Mouse (Mus musculus) olfactory bulb, adult 2 months (tissue): ENCODE measurements around the gene Rbbp8nl. TPM values are rescaled to one million over a fixed set of nuclear protein-coding genes. Genes with fewer than 3 reads are reported as not detected.

ENCODE experiments used
- H3K27ac ChIP-seq: fragments of 200-500 bp; 2 replicates; pipeline ENCODE4 v1.5.1; 2012; ENCODE audit warnings: low read depth, low read length; ENCODE audit not compliant: insufficient read depth
- H3K4me1 ChIP-seq: fragments of 200-500 bp; 2 replicates; pipeline ENCODE4 v1.6.1; 2012; ENCODE audit warnings: low read length; ENCODE audit not compliant: control insufficient read depth, insufficient read depth
- H3K4me3 ChIP-seq: fragments of 200-500 bp; 2 replicates; pipeline ENCODE4 v1.5.1; 2012; ENCODE audit warnings: mild to moderate bottlenecking, low read depth, low read length, moderate library complexity; ENCODE audit not compliant: insufficient read depth
- CTCF ChIP-seq: fragments of 200-500 bp; IDR thresholded peaks from 2 replicates; pipeline ENCODE4 v1.5.1; 2012; ENCODE audit warnings: low read depth, mild to moderate bottlenecking, low read length, moderate library complexity; ENCODE audit not compliant: insufficient read depth
- POLR2A ChIP-seq: fragments of 200-500 bp; IDR thresholded peaks from 2 replicates; pipeline ENCODE4 v1.6.1; 2012; ENCODE audit warnings: mild to moderate bottlenecking, low read depth, low read length, moderate library complexity; ENCODE audit not compliant: insufficient read depth
- WGBS: fragments of 180-500 bp; shearing (Covaris S2); methylation state at CpG from one replicate; pipeline ENCODE4 v1.1.7; 2018; 5-methylcytosine and 5-hydroxymethylcytosine counted together
- polyA plus RNA-seq: library from polyadenylated mRNA; stranded (reverse); fragments of >200 nt; gene quantifications from 2 replicates; pipeline ENCODE4 v1.2.4, GENCODE M21; 2012; ENCODE audit warnings: low replicate concordance; ENCODE audit not compliant: missing spikeins, insufficient read depth, insufficient read length

Gene Rbbp8nl
- polyA plus RNA-seq, 1 experiment, result not detected

DNA sequence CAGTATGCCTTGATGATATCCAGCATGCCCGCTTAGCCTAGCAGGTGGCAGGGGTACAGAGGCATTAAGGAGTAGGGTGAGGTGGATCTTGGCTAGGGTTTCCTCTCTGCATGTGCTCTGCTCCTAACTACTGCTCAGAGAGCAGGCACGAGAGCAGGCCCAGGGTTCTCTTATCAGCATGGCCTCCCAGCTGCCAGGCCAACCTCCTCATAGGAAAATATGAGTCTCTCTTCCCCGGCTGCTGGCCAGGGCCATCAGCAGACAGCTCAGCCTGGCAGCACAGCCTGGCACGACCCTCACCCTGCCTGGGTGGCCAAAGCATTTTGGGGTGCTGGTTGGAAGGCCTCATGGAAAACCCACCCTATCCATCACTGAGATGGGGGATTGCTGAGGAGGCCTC, 21.5 kb upstream of the Rbbp8nl start:
- Histone ChIP-seq H3K4me3 (no peak overlapping the region), H3K27ac (no peak overlapping the region), H3K4me1 (0 out of 2 replicates have a peak, but pooled peaks cover 3% of the 10 kb centered on the region)
- TF ChIP-seq CTCF (no peak), POLR2A (no peak)
- WGBS, result 81% methylated on average over 4 of the region's 4 CpGs

DNA sequence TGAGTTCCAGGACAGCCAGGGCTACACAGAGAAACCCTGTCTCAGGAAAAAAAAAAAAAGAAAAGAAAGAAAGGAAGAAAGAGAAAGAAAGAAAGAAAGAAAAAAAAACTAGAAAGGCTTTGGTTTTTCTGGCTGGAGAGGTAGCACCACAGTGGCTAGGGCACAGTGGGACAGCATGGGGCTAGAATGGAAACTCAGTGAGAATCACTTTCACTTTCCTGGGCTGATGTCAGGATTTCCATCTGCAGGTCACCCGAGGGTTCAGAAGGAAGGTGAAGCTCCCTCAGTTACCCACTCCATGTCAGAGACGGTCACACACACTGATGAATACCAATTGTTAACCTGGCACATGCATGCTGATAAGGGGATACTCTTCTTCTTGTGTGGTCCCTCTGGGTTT, 18.0 kb upstream of the Rbbp8nl start:
- 70% methylated on average over 2 of the region's 2 CpGs for WGBS
- no peak overlapping the region for H3K27ac ChIP-seq
- H3K4me1 ChIP-seq, result 0 out of 2 replicates have a peak, but pooled peaks cover 3% of the 10 kb centered on the region
- TF ChIP-seq CTCF, result no peak
- TF ChIP-seq POLR2A, result no peak
- H3K4me3 ChIP-seq, result no peak overlapping the region

DNA sequence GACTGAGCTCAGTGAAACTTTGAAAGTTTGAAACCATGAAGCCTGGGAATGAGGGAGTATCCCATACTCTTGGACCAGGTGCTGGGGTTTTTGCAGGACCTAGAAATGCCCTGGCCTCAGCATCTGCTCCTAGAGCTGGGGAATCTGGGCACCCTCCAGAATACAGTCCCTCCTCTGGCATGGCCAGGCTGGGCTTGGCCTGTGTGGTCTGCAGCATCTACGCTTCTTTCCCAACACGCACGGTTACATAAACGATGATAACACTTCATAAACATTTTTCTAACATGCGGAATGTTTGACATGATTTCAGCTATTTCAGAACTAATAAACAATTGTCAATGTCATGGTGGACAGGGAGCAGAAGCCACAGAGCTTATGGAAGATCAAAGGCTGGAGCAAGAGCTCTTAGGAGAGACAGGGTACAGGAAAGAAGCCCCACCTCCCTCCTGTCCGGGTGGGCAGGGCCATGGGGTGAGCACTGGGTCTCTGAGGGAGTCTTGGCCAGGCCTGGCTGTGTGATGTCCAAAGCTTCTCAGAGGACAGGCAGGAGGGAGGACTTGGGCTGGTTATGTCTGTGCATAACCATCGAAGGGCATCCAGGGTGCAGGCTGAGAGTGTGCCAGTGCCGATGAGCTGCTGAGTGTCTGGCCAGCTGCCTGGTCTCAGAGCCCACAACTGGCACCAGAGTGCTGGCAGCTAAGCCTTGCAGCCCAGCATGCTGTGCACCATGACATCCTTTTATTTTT, 16.9 kb upstream of the Rbbp8nl start:
- H3K4me1 ChIP-seq, result 0 out of 2 replicates have a peak, but pooled peaks cover 3% of the 10 kb centered on the region
- H3K4me3 ChIP-seq, result no peak overlapping the region
- 67% methylated on average over 8 of the region's 8 CpGs for WGBS
- no peak for TF ChIP-seq CTCF
- no peak for TF ChIP-seq POLR2A
- no peak overlapping the region for H3K27ac ChIP-seq

DNA sequence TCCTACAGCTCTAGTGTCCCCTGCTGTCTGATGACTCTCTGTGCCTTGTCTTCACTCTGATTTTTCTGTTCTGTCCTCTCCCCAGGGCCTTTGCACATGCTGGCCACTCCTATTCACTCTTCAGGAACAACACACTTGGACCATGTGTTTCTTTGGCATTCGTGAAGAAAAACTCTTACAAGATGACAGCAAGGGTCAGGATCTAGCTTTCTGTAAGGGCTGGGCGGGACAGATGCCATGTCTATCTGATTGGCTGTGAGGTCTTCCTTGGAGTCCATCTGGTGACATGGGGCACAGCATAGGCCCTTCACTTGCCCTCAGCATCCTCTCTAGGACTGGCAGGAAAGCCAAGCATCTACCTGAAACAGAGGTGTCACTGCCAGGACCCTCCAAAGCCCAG, 16.3 kb upstream of the Rbbp8nl start:
- no peak overlapping the region for H3K27ac ChIP-seq
- WGBS, result 74% methylated on average over 2 of the region's 2 CpGs

DNA sequence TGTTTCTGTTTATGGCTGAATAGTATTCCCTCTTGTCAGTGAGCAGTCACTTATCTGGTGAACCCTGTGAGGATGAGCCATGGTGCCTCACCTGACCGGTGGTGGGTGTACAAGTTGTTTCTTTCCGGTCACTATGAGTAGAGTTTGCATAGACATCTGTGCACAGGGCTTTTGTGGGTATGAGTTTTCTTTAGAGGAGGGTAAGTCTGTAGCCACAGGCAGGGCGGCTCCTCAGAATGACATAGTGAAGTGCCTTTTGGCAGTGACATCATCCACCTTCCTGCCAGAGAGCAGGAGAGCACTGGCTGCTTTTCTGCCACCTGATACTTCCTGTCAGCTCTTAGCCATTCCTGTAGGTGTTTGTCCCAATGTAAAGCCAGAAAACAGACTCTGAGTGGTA, 15.8 kb upstream of the Rbbp8nl start:
- no peak for TF ChIP-seq POLR2A
- TF ChIP-seq CTCF, result no peak
- Histone ChIP-seq H3K4me1 (0 out of 2 replicates have a peak, but pooled peaks cover 3% of the 10 kb centered on the region), H3K27ac (no peak overlapping the region), H3K4me3 (no peak overlapping the region)
- whole genome bisulfite sequencing, result 86% methylated on average over 3 of the region's 3 CpGs

More for the DNA sequence above, 16.3 kb upstream of the Rbbp8nl start:
- H3K4me1 ChIP-seq, result 0 out of 2 replicates have a peak, but pooled peaks cover 3% of the 10 kb centered on the region
- no peak overlapping the region for H3K4me3 ChIP-seq
- no peak for TF ChIP-seq POLR2A
- no peak for TF ChIP-seq CTCF

DNA sequence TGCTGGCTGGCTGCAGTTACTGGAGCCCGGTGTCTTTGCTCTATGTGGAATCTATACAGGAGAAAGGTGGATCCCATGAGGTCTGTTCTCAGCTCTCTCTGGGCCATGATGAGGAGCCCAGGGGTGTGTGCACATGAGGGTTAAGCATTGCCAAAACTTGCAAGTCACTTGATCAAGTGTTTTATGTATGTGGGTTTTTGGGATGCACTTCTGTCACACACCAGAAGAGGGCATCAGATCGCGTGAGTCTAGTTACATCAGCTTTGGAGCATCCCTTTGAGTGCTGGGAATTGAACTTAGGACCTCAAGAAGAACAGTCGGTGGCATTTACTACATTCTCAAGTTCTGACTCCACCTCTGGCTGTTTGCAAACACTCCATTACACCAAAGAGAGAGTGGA, 14.9 kb upstream of the Rbbp8nl start:
- 52% methylated on average over 4 of the region's 4 CpGs for WGBS
- Histone ChIP-seq H3K27ac (no peak overlapping the region), H3K4me1 (0 out of 2 replicates have a peak, but pooled peaks cover 3% of the 10 kb centered on the region), H3K4me3 (no peak overlapping the region)
- TF ChIP-seq CTCF, result no peak
- TF ChIP-seq POLR2A, result no peak

DNA sequence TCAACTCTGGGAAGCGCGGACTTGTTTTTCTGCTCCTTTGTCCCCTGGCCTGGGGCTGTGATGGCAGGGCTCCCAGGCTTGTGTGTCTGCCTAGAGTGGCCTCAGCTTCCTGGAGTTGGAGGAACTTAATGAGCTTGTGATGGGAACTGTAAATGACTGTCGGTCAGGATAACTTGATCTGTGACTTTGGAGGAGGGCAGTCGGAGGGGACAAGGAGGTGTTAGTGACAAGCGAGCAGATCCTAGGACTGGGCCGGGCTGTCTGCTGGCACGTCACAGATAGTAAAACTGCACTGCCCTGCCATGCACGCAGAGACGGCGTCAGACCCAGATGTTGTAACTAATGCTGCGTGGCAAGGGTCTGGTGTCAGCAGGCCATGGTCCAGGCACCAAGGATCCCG, 13.8 kb upstream of the Rbbp8nl start:
- WGBS, result 91% methylated on average over 12 of the region's 12 CpGs
- no peak overlapping the region for H3K4me3 ChIP-seq
- 0 out of 2 replicates have a peak, but pooled peaks cover 3% of the 10 kb centered on the region for H3K4me1 ChIP-seq
- no peak for TF ChIP-seq POLR2A
- no peak for TF ChIP-seq CTCF
- H3K27ac ChIP-seq, result no peak overlapping the region

DNA sequence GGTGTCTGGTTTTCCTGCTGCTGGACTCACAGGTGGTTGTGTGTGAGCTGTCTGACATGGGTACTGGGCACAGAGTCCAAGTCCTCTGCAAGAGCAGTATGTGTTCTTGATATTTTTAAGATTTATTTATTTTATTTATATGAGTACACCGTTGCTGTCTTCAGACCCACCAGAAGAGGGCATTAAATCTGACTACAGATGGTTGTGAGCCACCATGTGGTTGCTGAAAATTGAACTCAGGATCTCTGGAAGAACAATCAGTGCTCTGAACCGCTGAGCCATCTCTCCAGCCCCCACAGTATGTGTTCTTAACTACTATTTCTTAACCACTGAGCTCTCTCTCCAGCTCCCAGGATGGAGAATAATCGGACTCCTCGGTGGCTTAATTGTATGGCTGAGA, 12.5 kb upstream of the Rbbp8nl start:
- Histone ChIP-seq H3K27ac (no peak overlapping the region), H3K4me1 (0 out of 2 replicates have a peak, but pooled peaks cover 3% of the 10 kb centered on the region), H3K4me3 (no peak overlapping the region)
- 68% methylated on average over 4 of the region's 4 CpGs for WGBS
- TF ChIP-seq POLR2A, result no peak
- TF ChIP-seq CTCF, result no peak

DNA sequence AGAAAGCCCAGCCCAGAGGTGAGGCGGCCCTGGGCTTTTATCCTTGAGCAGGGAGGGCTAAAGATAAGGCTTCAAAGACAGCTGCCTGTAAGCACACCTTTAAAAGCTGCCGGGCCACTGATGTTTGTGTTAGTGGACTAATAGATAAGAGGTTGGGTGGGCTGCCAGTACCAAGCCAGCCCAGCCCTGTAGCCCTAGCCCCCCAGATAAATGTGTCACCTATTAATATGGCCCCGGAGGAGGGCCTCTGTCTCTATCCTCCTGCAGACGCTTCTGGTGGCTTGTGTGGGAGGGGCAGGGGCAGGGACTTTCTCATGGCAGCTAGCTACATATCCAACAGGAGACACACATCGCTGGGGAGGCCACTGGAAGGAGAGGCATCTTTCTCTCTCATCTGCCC, 11.1 kb upstream of the Rbbp8nl start:
- no peaks in the 10 kb centered on the region for H3K4me1 ChIP-seq
- H3K27ac ChIP-seq, result no peak overlapping the region
- H3K4me3 ChIP-seq, result no peak overlapping the region
- TF ChIP-seq POLR2A, result no peak
- TF ChIP-seq CTCF, result no peak
- WGBS, result 65% methylated on average over 5 of the region's 5 CpGs

DNA sequence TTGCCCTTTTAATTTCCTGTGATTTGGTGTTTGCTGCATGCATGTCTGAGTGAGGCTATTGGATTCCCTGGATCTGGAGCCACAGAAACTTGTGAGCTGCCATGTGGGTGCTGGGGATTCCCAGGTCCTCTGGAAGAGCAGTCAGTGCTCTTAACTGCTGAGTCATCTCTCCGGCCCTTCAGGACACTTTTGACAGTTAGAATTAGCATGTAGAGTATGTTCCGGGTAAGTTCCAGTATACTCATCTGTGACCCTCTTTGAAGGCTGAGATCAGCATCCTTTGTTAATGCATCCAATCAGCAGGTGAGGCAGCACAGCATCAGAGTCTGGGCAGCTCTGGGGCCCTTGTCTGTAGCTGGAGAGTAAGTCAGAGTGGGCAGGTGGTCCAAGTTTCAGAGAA, 10.6 kb upstream of the Rbbp8nl start:
- no peak overlapping the region for H3K4me3 ChIP-seq
- TF ChIP-seq POLR2A (no peak), CTCF (no peak)
- no peaks in the 10 kb centered on the region for H3K4me1 ChIP-seq
- H3K27ac ChIP-seq, result no peak overlapping the region
- WGBS, result 76% methylated on average over 2 of the region's 2 CpGs
